Mouse (Mus musculus) kidney, adult 2 months (tissue): Measurements from ENCODE around the gene Snapc3. TPM values are rescaled to one million over a fixed set of nuclear protein-coding genes. Genes with fewer than 3 reads are reported as not detected.

Source experiments
- DNase-seq: peaks from one replicate; pipeline ENCODE4 v3.0.0; 2021
- H3K27ac ChIP-seq: fragments of 200-500 bp; 2 replicates; pipeline ENCODE4 v1.5.1; 2012; ENCODE audit warnings: low read depth, low read length, control low read depth, inconsistent platforms; ENCODE audit not compliant: insufficient read depth
- H3K27me3 ChIP-seq: fragments of 200-500 bp; replicated peaks from 2 replicates; pipeline ENCODE4 v1.6.1; 2012; ENCODE audit warnings: mild to moderate bottlenecking, moderate library complexity, low read length, inconsistent platforms; ENCODE audit not compliant: control insufficient read depth, insufficient read depth
- H3K36me3 ChIP-seq: fragments of 200-500 bp; 2 replicates; pipeline ENCODE4 v1.6.1; 2012; ENCODE audit warnings: mild to moderate bottlenecking, moderate library complexity, low read length, inconsistent platforms; ENCODE audit not compliant: control insufficient read depth, insufficient read depth
- H3K4me1 ChIP-seq: fragments of 200-500 bp; 2 replicates; pipeline ENCODE4 v1.6.1; 2011; ENCODE audit warnings: low read length; ENCODE audit not compliant: control insufficient read depth, insufficient read depth
- H3K4me3 ChIP-seq: fragments of 200-500 bp; 2 replicates; pipeline ENCODE4 v1.5.1; 2011; ENCODE audit warnings: mild to moderate bottlenecking, low read depth, low read length, control low read depth; ENCODE audit not compliant: insufficient read depth
- CTCF ChIP-seq: fragments of 200-500 bp; conservative IDR thresholded peaks from 2 replicates; pipeline ENCODE4 v1.5.1; 2011; ENCODE audit warnings: low read depth, mild to moderate bottlenecking, control low read depth, low read length, moderate library complexity, mixed read lengths; ENCODE audit not compliant: insufficient read depth, insufficient read length
- POLR2A ChIP-seq: fragments of 200-500 bp; IDR thresholded peaks from one replicate; pipeline ENCODE4 v1.6.1; 2011; ENCODE audit warnings: low read depth, low read length, control low read depth
- WGBS: fragments of 180-500 bp; shearing (Covaris S2); methylation state at CpG from one replicate; pipeline ENCODE4 v1.1.7; 2018; 5-methylcytosine and 5-hydroxymethylcytosine counted together
- polyA plus RNA-seq: library from polyadenylated mRNA; depleted of rRNA; stranded (reverse); fragments of >200 nt; gene quantifications from 2 replicates; pipeline ENCODE4 v1.2.3, GENCODE M21; 2012

Gene Snapc3
- polyA plus RNA-seq, 1 experiment: 8.0 TPM

GRCm38 (mm10) chr4:83431950-83432349, 14.4 kb downstream of the Snapc3 start:
- Histone ChIP-seq H3K4me3 (no peak overlapping the region), H3K36me3 (peaks cover 8% of the 10 kb centered on the region), H3K27me3 (no peaks in the 10 kb centered on the region), H3K27ac (no peak overlapping the region), H3K4me1 (no peaks in the 10 kb centered on the region)
- no peak for DNase-seq
- TF ChIP-seq POLR2A: no peak
- no peak for TF ChIP-seq CTCF
- 80% methylated on average over 7 of the region's 7 CpGs for WGBS

GRCm38 (mm10) chr4:83432901-83433300, 15.4 kb downstream of the Snapc3 start:
- Histone ChIP-seq H3K27ac (no peak overlapping the region), H3K36me3 (peaks cover 8% of the 10 kb centered on the region), H3K4me1 (no peaks in the 10 kb centered on the region), H3K27me3 (no peaks in the 10 kb centered on the region), H3K4me3 (no peak overlapping the region)
- 90% methylated on average over 6 of the region's 6 CpGs for WGBS
- no peak for DNase-seq
- TF ChIP-seq POLR2A: no peak
- no peak for TF ChIP-seq CTCF

GRCm38 (mm10) chr4:83436375-83436774, 18.9 kb downstream of the Snapc3 start:
- Histone ChIP-seq H3K4me3 (no peak overlapping the region), H3K4me1 (no peaks in the 10 kb centered on the region), H3K27me3 (no peaks in the 10 kb centered on the region), H3K36me3 (peaks cover 4% of the 10 kb centered on the region), H3K27ac (no peak overlapping the region)
- DNase-seq: no peak
- no peak for TF ChIP-seq CTCF
- no peak for TF ChIP-seq POLR2A
- WGBS: 95% methylated on average over 8 of the region's 8 CpGs

GRCm38 (mm10) chr4:83438116-83438515, 20.6 kb downstream of the Snapc3 start:
- no peak overlapping the region for H3K4me3 ChIP-seq
- DNase-seq: no peak

GRCm38 (mm10) chr4:83439045-83439444, 21.5 kb downstream of the Snapc3 start:
- TF ChIP-seq CTCF: no peak
- TF ChIP-seq POLR2A: no peak
- DNase-seq: no peak
- no peaks in the 10 kb centered on the region for H3K4me1 ChIP-seq
- no peak overlapping the region for H3K4me3 ChIP-seq
- no peaks in the 10 kb centered on the region for H3K27me3 ChIP-seq
- H3K36me3 ChIP-seq: peaks cover 6% of the 10 kb centered on the region
- WGBS: 49% methylated on average over 5 of the region's 5 CpGs
- H3K27ac ChIP-seq: no peak overlapping the region

More at GRCm38 (mm10) chr4:83438116-83438515, 20.6 kb downstream of the Snapc3 start:
- Histone ChIP-seq H3K27ac (no peak overlapping the region), H3K27me3 (no peaks in the 10 kb centered on the region), H3K4me1 (no peaks in the 10 kb centered on the region), H3K36me3 (peaks cover 6% of the 10 kb centered on the region)
- TF ChIP-seq CTCF (no peak), POLR2A (no peak)

GRCm38 (mm10) chr4:83441050-83441449, 23.5 kb downstream of the Snapc3 start:
- Histone ChIP-seq H3K27me3 (no peaks in the 10 kb centered on the region), H3K27ac (no peak overlapping the region), H3K4me3 (no peak overlapping the region), H3K36me3 (peaks cover 2% of the 10 kb centered on the region; the same call in 1 of the 2 replicates), H3K4me1 (no peaks in the 10 kb centered on the region)
- TF ChIP-seq POLR2A: no peak
- no peak for DNase-seq
- 81% methylated on average over 4 of the region's 4 CpGs for WGBS

GRCm38 (mm10) chr4:83450785-83451184, 33.3 kb downstream of the Snapc3 start:
- no peak for DNase-seq
- H3K4me3 ChIP-seq: no peak overlapping the region
- TF ChIP-seq POLR2A (no peak), CTCF (no peak)
- H3K27ac ChIP-seq: no peak overlapping the region
- 85% methylated on average over 4 of the region's 4 CpGs for WGBS
- no peaks in the 10 kb centered on the region for H3K27me3 ChIP-seq
- peaks cover 15% of the 10 kb centered on the region for H3K36me3 ChIP-seq
- H3K4me1 ChIP-seq: no peaks in the 10 kb centered on the region

- no peak for DNase-seq
- no peaks in the 10 kb centered on the region for H3K27me3 ChIP-seq
- 91% methylated on average over 5 of the region's 5 CpGs for WGBS
- H3K4me1 ChIP-seq: no peaks in the 10 kb centered on the region
- no peak overlapping the region for H3K27ac ChIP-seq
- H3K36me3 ChIP-seq: peaks cover 6% of the 10 kb centered on the region
- H3K4me3 ChIP-seq: no peak overlapping the region
- TF ChIP-seq CTCF: no peak
- no peak for TF ChIP-seq POLR2A
Measured at GRCm38 (mm10) chr4:83460106-83460505, 42.6 kb downstream of the Snapc3 start.
